Mouse (Mus musculus): Measurements from ENCODE around the gene Mbd4. TPM values are rescaled to one million over a fixed set of nuclear protein-coding genes. Genes with fewer than 3 reads are reported as not detected.

Gene Mbd4
- total and polyA plus RNA-seq, 3 experiments = 6.4 to 10.1 TPM; not detected in 1

GRCm38 (mm10) chr6:115792691-115793215 lies 60.4 kb downstream of the Mbd4 start:
- Histone ChIP-seq H3K79me2 (ENCODE audit: control insufficient read depth, insufficient read depth, low read length, poor library complexity) (no peaks in the 10 kb centered on the region), H3K27ac (ENCODE audit: control insufficient read depth, low read depth, low read length) (no peak overlapping the region), H3K27me3 (ENCODE audit: control insufficient read depth in 1 of 2, insufficient read depth in 2 of 2, low read length in 2 of 2) (no peaks in the 10 kb centered on the region), H3K4me3 (ENCODE audit: control insufficient read depth in 1 of 2, insufficient read depth in 1 of 2, low read depth in 2 of 2, low read length in 2 of 2) (no peak overlapping the region), H3K9ac (ENCODE audit: control insufficient read depth, low read depth, low read length, poor library complexity, severe bottlenecking) (no peak overlapping the region), H3K36me3 (ENCODE audit: control insufficient read depth in 1 of 2, insufficient read depth in 2 of 2, low read length in 2 of 2) (no peaks in the 10 kb centered on the region), H3K4me1 (ENCODE audit: control insufficient read depth in 1 of 2, insufficient read depth in 2 of 2, low read length in 2 of 2) (no peaks in the 10 kb centered on the region), H3K9me3 (replicated peaks; ENCODE audit: insufficient read depth, low read length) (no peaks in the 10 kb centered on the region)
- no peak for TF ChIP-seq RCOR1 (IDR thresholded peaks at IDR 0.05; ENCODE audit: low read depth, low read length)
- TF ChIP-seq POLR2AphosphoS5 (IDR thresholded peaks at IDR 0.05; ENCODE audit: borderline replicate concordance, low read depth, low read length) = no peak
- no peak for TF ChIP-seq MEF2A (IDR thresholded peaks at IDR 0.05; ENCODE audit: extremely low read depth, insufficient replicate concordance, low read depth, low read length, poor library complexity, severe bottlenecking)
- no peak for TF ChIP-seq POLR2AphosphoS2 (IDR thresholded peaks at IDR 0.05; ENCODE audit: low read length)
- no peak for TF ChIP-seq RAD21 (IDR thresholded peaks at IDR 0.05; ENCODE audit: low read depth, low read length)
- no peak for TF ChIP-seq MXI1 (IDR thresholded peaks at IDR 0.05; ENCODE audit: low read depth, low read length)
- no peak for TF ChIP-seq MYC (IDR thresholded peaks at IDR 0.05; ENCODE audit: low read depth, low read length)
- no peak for TF ChIP-seq NELFE (IDR thresholded peaks at IDR 0.05; ENCODE audit: low read depth, low read length)
- TF ChIP-seq ZNF384 (IDR thresholded peaks at IDR 0.05; ENCODE audit: low read depth, low read length) = no peak
- TF ChIP-seq USF2 (IDR thresholded peaks at IDR 0.05; ENCODE audit: borderline replicate concordance in 1 of 2, insufficient read depth in 1 of 2, low read depth in 1 of 2, low read length in 2 of 2) = no peak
- TF ChIP-seq TAL1 (IDR thresholded peaks at IDR 0.05; ENCODE audit: low read length) = no peak
- no peak for TF ChIP-seq CHD2 (IDR thresholded peaks at IDR 0.05; ENCODE audit: low read length)
- no peak for TF ChIP-seq MAZ (IDR thresholded peaks at IDR 0.05; ENCODE audit: low read depth, low read length)
- no peak for TF ChIP-seq HCFC1 (IDR thresholded peaks at IDR 0.05; ENCODE audit: low read depth, low read length)
- no peak for TF ChIP-seq SIN3A (IDR thresholded peaks at IDR 0.05; ENCODE audit: low read length)
- no peak for TF ChIP-seq MAFK (IDR thresholded peaks at IDR 0.05; ENCODE audit: borderline replicate concordance, low read depth, low read length)
- TF ChIP-seq POLR2A (IDR thresholded peaks at IDR 0.05; ENCODE audit: control insufficient read depth in 1 of 2, insufficient read depth in 1 of 2, low read depth in 1 of 2, low read length in 2 of 2, poor library complexity in 1 of 2) = no peak
- TF ChIP-seq GABPA (IDR thresholded peaks at IDR 0.05; ENCODE audit: low read depth, low read length) = no peak
- no peak for DNase-seq (ENCODE audit: low read depth, low spot score)

GRCm38 (mm10) chr6:115791842-115792686 lies 61.1 kb downstream of the Mbd4 start:
- no peak for DNase-seq (ENCODE audit: low read depth, low spot score)
- no peak overlapping the region for H3K9ac ChIP-seq (ENCODE audit: control insufficient read depth, low read depth, low read length, poor library complexity, severe bottlenecking)
- no peaks in the 10 kb centered on the region for H3K9me3 ChIP-seq (replicated peaks; ENCODE audit: insufficient read depth, low read length)
- H3K27ac ChIP-seq (ENCODE audit: control insufficient read depth, low read depth, low read length) = no peak overlapping the region
- H3K4me1 ChIP-seq (ENCODE audit: control insufficient read depth in 1 of 2, insufficient read depth in 2 of 2, low read length in 2 of 2) = no peaks in the 10 kb centered on the region
- no peak overlapping the region for H3K4me3 ChIP-seq (ENCODE audit: control insufficient read depth in 1 of 2, insufficient read depth in 1 of 2, low read depth in 2 of 2, low read length in 2 of 2)
- no peaks in the 10 kb centered on the region for H3K79me2 ChIP-seq (ENCODE audit: control insufficient read depth, insufficient read depth, low read length, poor library complexity)
- H3K27me3 ChIP-seq (ENCODE audit: control insufficient read depth in 1 of 2, insufficient read depth in 2 of 2, low read length in 2 of 2) = no peaks in the 10 kb centered on the region
- H3K36me3 ChIP-seq (ENCODE audit: control insufficient read depth in 1 of 2, insufficient read depth in 2 of 2, low read length in 2 of 2) = no peaks in the 10 kb centered on the region
- TF ChIP-seq NRF1 (IDR thresholded peaks at IDR 0.05; ENCODE audit: insufficient read depth, low read depth, low read length, poor library complexity, severe bottlenecking) (no peak), GABPA (IDR thresholded peaks at IDR 0.05; ENCODE audit: low read depth, low read length) (no peak), ZC3H11A (IDR thresholded peaks at IDR 0.05; ENCODE audit: low read depth, low read length) (no peak), E2F4 (IDR thresholded peaks at IDR 0.05; ENCODE audit: borderline replicate concordance, low read depth, low read length) (no peak), ETS1 (IDR thresholded peaks at IDR 0.05; ENCODE audit: low read depth, low read length) (no peak), JUND (IDR thresholded peaks at IDR 0.05; ENCODE audit: low read depth, low read length) (no peak), ELF1 (IDR thresholded peaks at IDR 0.05; ENCODE audit: low read depth, low read length) (no peak), UBTF (IDR thresholded peaks at IDR 0.05; ENCODE audit: borderline replicate concordance, insufficient read depth, low read depth, low read length) (no peak), TBP (IDR thresholded peaks at IDR 0.05; ENCODE audit: low read depth, low read length) (no peak), MAZ (IDR thresholded peaks at IDR 0.05; ENCODE audit: low read depth, low read length) (no peak), USF1 (IDR thresholded peaks at IDR 0.05; ENCODE audit: low read depth, low read length) (no peak), POLR2AphosphoS2 (IDR thresholded peaks at IDR 0.05; ENCODE audit: low read length) (no peak), TAL1 (IDR thresholded peaks at IDR 0.05; ENCODE audit: low read length) (no peak), TCF12 (IDR thresholded peaks at IDR 0.05; ENCODE audit: low read depth, low read length) (no peak), CHD2 (IDR thresholded peaks at IDR 0.05; ENCODE audit: low read length) (no peak), MYB (IDR thresholded peaks at IDR 0.05; ENCODE audit: low read depth, low read length) (no peak), MAFK (IDR thresholded peaks at IDR 0.05; ENCODE audit: borderline replicate concordance, low read depth, low read length) (no peak)
